Mouse (Mus musculus): Measurements from ENCODE around the gene 1700018B08Rik. TPM values are rescaled to one million over a fixed set of nuclear protein-coding genes. Genes with fewer than 3 reads are reported as not detected.

1700018B08Rik gene
- polyA plus RNA-seq, 1 experiment from 2014 or later: not detected

- H3K27ac ChIP-seq (ENCODE audit: low read length): no peak overlapping the region
- no peaks in the 10 kb centered on the region for H3K4me1 ChIP-seq (ENCODE audit: control insufficient read depth, insufficient read depth, low read length)
- no peak for ATAC-seq (replicated peaks; ENCODE audit: extremely low read depth, insufficient read depth, low FRiP score)
- no peak overlapping the region for H3K9ac ChIP-seq (ENCODE audit: low read length)
- no peak overlapping the region for H3K4me2 ChIP-seq (ENCODE audit: low read depth, low read length)
- H3K36me3 ChIP-seq (ENCODE audit: control insufficient read depth, insufficient read depth): no peaks in the 10 kb centered on the region
- WGBS: 60% methylated on average over 22 of the region's 23 CpGs
- H3K4me3 ChIP-seq (ENCODE audit: low read length): no peak overlapping the region
- H3K27me3 ChIP-seq (ENCODE audit: control insufficient read depth, insufficient read depth, low read length): no peaks in the 10 kb centered on the region
- no peaks in the 10 kb centered on the region for H3K9me3 ChIP-seq (replicated peaks; ENCODE audit: control insufficient read depth, low read length)
These were observed 59.9 kb downstream of the 1700018B08Rik start for GRCm38 (mm10) chr8:121484072-121484782.

Other genes with a start within 250 kb of the 1700018B08Rik start
- gene Fbxo31, start 34.5 kb upstream of the 1700018B08Rik start, polyA plus RNA-seq (2015; fragmentation: Nextera tagmentation; extraction: Ambion mirVana): 10.8 and 11.8 TPM in 2 replicates
- 203 and 251 TPM in 2 replicates for gene Map1lc3b, start 46.0 kb upstream of the 1700018B08Rik start, polyA plus RNA-seq (2015; fragmentation: Nextera tagmentation; extraction: Ambion mirVana)
- gene Zcchc14, start 108.6 kb upstream of the 1700018B08Rik start, polyA plus RNA-seq (2015; fragmentation: Nextera tagmentation; extraction: Ambion mirVana): 7.9 and 8.5 TPM in 2 replicates
- 0.21 and 0.25 TPM in 2 replicates for gene Jph3, start 185.3 kb upstream of the 1700018B08Rik start, polyA plus RNA-seq (2015; fragmentation: Nextera tagmentation; extraction: Ambion mirVana)

Data from heart, embryonic 16.5 days (tissue).